Mouse (Mus musculus) embryonic facial prominence, embryonic 12.5 days (tissue): ENCODE measurements at regions not wholly inside any gene's neighbourhood (a gene's known extent, or its start where the extent isn't known, plus 50 kb on each side); places are given as distances from the start of the nearest gene placed in this dataset.

Source experiments
- ATAC-seq: fragments of 200-750 bp; cut with Nextera tagmentation; 2 replicates; pipeline ENCODE4 v1.8.0; 2017; ENCODE audit not compliant: insufficient number of reproducible peaks, insufficient read depth, low FRiP score, low TSS enrichment
- H3K27ac ChIP-seq: fragments of 300-500 bp; sonication (generic); 2 replicates; pipeline ENCODE4 v1.5.1; 2016; ENCODE audit warnings: mild to moderate bottlenecking
- H3K27me3 ChIP-seq: fragments of 300-500 bp; sonication (generic); 2 replicates; pipeline ENCODE4 v1.6.1; 2016; ENCODE audit warnings: mild to moderate bottlenecking, moderate library complexity
- H3K36me3 ChIP-seq: fragments of 300-500 bp; sonication (generic); 2 replicates; pipeline ENCODE4 v1.6.1; 2016; ENCODE audit warnings: mild to moderate bottlenecking
- H3K4me1 ChIP-seq: fragments of 300-500 bp; sonication (generic); 2 replicates; pipeline ENCODE4 v1.6.1; 2016
- H3K4me2 ChIP-seq: fragments of 300-500 bp; sonication (generic); replicated peaks from 2 replicates; pipeline ENCODE4 v1.6.1; 2016; ENCODE audit warnings: mild to moderate bottlenecking, moderate library complexity
- H3K4me3 ChIP-seq: fragments of 300-500 bp; sonication (generic); 2 replicates; pipeline ENCODE4 v1.5.1; 2016; ENCODE audit warnings: mild to moderate bottlenecking
- H3K9ac ChIP-seq: fragments of 300-500 bp; sonication (generic); 2 replicates; pipeline ENCODE4 v1.6.1; 2016; ENCODE audit warnings: mild to moderate bottlenecking, moderate library complexity
- H3K9me3 ChIP-seq: fragments of 300-500 bp; sonication (generic); 2 replicates; pipeline ENCODE4 v1.6.1; 2016; ENCODE audit warnings: mild to moderate bottlenecking, moderate library complexity
- WGBS: fragments of 180-500 bp; shearing (Covaris S2); methylation state at CpG from one replicate; pipeline ENCODE4 v1.1.7; 2016; 5-methylcytosine and 5-hydroxymethylcytosine counted together

GRCm38 (mm10) chr2:171718855-171719254 is 324.4 kb downstream of the Cbln4 start:
- no peaks in the 10 kb centered on the region for H3K4me1 ChIP-seq
- no peak overlapping the region for H3K4me3 ChIP-seq
- no peaks in the 10 kb centered on the region for H3K36me3 ChIP-seq
- H3K27me3 ChIP-seq: no peaks in the 10 kb centered on the region
- no peak overlapping the region for H3K4me2 ChIP-seq
- 81% methylated on average over 5 of the region's 5 CpGs for WGBS
- H3K9ac ChIP-seq: no peak overlapping the region
- ATAC-seq: no peak
- H3K27ac ChIP-seq: no peak overlapping the region
- H3K9me3 ChIP-seq: no peaks in the 10 kb centered on the region

- no peak overlapping the region for H3K27ac ChIP-seq
- no peaks in the 10 kb centered on the region for H3K36me3 ChIP-seq
- no peaks in the 10 kb centered on the region for H3K27me3 ChIP-seq
- 63% methylated on average over 11 of the region's 11 CpGs for WGBS
- 0 out of 2 replicates have a peak, but pooled peaks cover 4% of the 10 kb centered on the region for H3K4me1 ChIP-seq
- no peak for ATAC-seq
- no peak overlapping the region for H3K4me2 ChIP-seq
- H3K9ac ChIP-seq: no peak overlapping the region
- no peak overlapping the region for H3K4me3 ChIP-seq
- H3K9me3 ChIP-seq: no peaks in the 10 kb centered on the region
Observed at GRCm38 (mm10) chr2:171712816-171713570, 330.3 kb downstream of the Cbln4 start.

GRCm38 (mm10) chr2:171693526-171693925 is 349.7 kb downstream of the Cbln4 start:
- Histone ChIP-seq H3K27me3 (no peaks in the 10 kb centered on the region), H3K9ac (no peak overlapping the region), H3K4me1 (no peaks in the 10 kb centered on the region; the same call in 1 of the 2 replicates), H3K27ac (no peak overlapping the region), H3K9me3 (no peaks in the 10 kb centered on the region), H3K4me3 (no peak overlapping the region), H3K4me2 (no peak overlapping the region), H3K36me3 (no peaks in the 10 kb centered on the region)
- 78% methylated on average over 5 of the region's 5 CpGs for WGBS
- no peak for ATAC-seq

- no peak overlapping the region for H3K27ac ChIP-seq
- H3K4me3 ChIP-seq: no peak overlapping the region
- H3K4me1 ChIP-seq: no peaks in the 10 kb centered on the region; the same call in 1 of the 2 replicates
- 24% methylated on average over 4 of the region's 4 CpGs for WGBS
- H3K9me3 ChIP-seq: no peaks in the 10 kb centered on the region
- H3K36me3 ChIP-seq: no peaks in the 10 kb centered on the region
- no peaks in the 10 kb centered on the region for H3K27me3 ChIP-seq
- no peak overlapping the region for H3K9ac ChIP-seq
- no peak overlapping the region for H3K4me2 ChIP-seq
- ATAC-seq: no peak
Observed at GRCm38 (mm10) chr2:171690781-171691180, 352.5 kb downstream of the Cbln4 start.

DNA sequence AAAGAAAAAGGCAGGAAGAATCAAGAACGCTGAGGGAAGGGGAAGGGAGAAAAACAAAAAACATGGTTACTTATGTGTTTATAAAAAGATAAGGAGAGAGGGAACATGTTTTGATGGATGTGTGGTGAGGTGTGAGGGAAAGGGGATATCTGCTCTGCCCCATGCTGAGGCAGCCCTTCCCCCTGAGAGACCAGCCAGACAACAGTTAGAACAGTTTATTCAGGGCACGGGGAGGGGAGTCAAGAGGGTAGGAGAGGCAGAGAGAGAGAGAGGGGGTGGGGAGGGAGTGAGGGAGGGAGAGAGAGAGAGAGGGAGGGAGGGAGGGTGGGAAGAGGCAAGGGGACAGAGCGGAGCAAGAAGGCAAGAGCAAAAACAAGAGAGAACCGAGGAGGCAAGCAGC is 354.2 kb downstream of the Cbln4 start:
- Histone ChIP-seq H3K27me3 (no peaks in the 10 kb centered on the region), H3K36me3 (no peaks in the 10 kb centered on the region), H3K4me1 (no peaks in the 10 kb centered on the region; the same call in 1 of the 2 replicates), H3K9ac (no peak overlapping the region), H3K4me3 (no peak overlapping the region), H3K9me3 (no peaks in the 10 kb centered on the region), H3K27ac (no peak overlapping the region), H3K4me2 (no peak overlapping the region)
- ATAC-seq: no peak
- 38% methylated on average over 4 of the region's 4 CpGs for WGBS

DNA sequence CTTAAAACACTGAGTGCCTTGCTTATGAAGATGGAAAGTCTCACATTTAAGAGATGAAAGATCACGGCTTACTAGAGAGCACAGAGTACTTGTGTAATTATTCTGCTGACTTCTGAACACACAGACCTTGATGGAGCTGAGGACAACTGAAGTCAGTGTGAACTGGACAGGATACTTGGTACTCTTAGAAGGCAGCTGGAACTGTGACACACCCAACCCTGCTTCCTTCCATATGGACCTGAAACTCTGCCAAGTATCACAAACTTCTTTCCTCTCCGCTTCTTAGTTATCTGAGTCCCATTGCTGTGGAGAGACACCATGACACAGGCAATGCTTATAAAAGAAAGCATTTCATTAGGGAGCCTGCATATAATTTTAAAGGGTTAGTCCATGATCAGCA is 365.3 kb downstream of the Cbln4 start:
- ATAC-seq: no peak
- WGBS: 74% methylated on average over 2 of the region's 2 CpGs
- 0 out of 2 replicates have a peak, but pooled peaks cover 4% of the 10 kb centered on the region for H3K9me3 ChIP-seq

GRCm38 (mm10) chr2:171677128-171677527 is 366.1 kb downstream of the Cbln4 start:
- Histone ChIP-seq H3K4me1 (no peaks in the 10 kb centered on the region), H3K36me3 (no peaks in the 10 kb centered on the region), H3K27ac (no peak overlapping the region), H3K4me2 (no peak overlapping the region), H3K9ac (no peak overlapping the region), H3K9me3 (0 out of 2 replicates have a peak, but pooled peaks cover 4% of the 10 kb centered on the region), H3K27me3 (no peaks in the 10 kb centered on the region), H3K4me3 (no peak overlapping the region)
- 86% methylated on average over 7 of the region's 7 CpGs for WGBS
- ATAC-seq: no peak

More for the DNA sequence above, 365.3 kb downstream of the Cbln4 start:
- Histone ChIP-seq H3K4me1 (no peaks in the 10 kb centered on the region), H3K27me3 (no peaks in the 10 kb centered on the region), H3K4me3 (no peak overlapping the region), H3K4me2 (no peak overlapping the region), H3K27ac (no peak overlapping the region), H3K36me3 (no peaks in the 10 kb centered on the region), H3K9ac (no peak overlapping the region)

DNA sequence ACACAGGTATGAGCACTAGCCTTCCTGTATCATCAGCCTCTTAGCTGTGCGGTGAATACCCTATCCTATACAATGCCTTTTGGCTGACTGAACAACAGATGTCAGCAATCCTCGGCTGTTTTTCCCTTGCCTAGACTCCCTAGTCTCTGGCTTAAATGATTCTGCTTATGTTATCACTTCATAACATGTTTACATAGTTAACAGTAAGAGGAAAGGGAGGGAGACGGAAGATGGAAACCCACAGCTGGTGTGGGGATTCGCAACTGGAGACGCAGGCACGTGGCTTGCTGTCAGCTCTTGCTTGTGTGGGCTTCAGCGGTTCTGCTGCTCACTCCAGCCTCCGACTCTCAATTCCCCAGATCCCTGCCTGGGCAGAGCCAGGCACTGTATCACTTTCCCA is 367.2 kb downstream of the Cbln4 start:
- H3K27ac ChIP-seq: no peak overlapping the region
- no peaks in the 10 kb centered on the region for H3K27me3 ChIP-seq
- 0 out of 2 replicates have a peak, but pooled peaks cover 4% of the 10 kb centered on the region for H3K9me3 ChIP-seq
- ATAC-seq: peak; percentile 69; the same call in 1 of the 2 replicates
- no peaks in the 10 kb centered on the region for H3K36me3 ChIP-seq
- H3K4me2 ChIP-seq: no peak overlapping the region
- no peak overlapping the region for H3K4me3 ChIP-seq
- H3K9ac ChIP-seq: no peak overlapping the region
- no peaks in the 10 kb centered on the region for H3K4me1 ChIP-seq
- WGBS: 47% methylated on average over 8 of the region's 8 CpGs

GRCm38 (mm10) chr2:171675411-171675810 is 367.9 kb downstream of the Cbln4 start:
- no peaks in the 10 kb centered on the region for H3K27me3 ChIP-seq
- ATAC-seq: no peak
- H3K27ac ChIP-seq: no peak overlapping the region
- 0 out of 2 replicates have a peak, but pooled peaks cover 4% of the 10 kb centered on the region for H3K9me3 ChIP-seq
- H3K4me1 ChIP-seq: no peaks in the 10 kb centered on the region
- 62% methylated on average over 2 of the region's 2 CpGs for WGBS
- no peaks in the 10 kb centered on the region for H3K36me3 ChIP-seq
- H3K4me2 ChIP-seq: no peak overlapping the region
- no peak overlapping the region for H3K4me3 ChIP-seq
- H3K9ac ChIP-seq: no peak overlapping the region

DNA sequence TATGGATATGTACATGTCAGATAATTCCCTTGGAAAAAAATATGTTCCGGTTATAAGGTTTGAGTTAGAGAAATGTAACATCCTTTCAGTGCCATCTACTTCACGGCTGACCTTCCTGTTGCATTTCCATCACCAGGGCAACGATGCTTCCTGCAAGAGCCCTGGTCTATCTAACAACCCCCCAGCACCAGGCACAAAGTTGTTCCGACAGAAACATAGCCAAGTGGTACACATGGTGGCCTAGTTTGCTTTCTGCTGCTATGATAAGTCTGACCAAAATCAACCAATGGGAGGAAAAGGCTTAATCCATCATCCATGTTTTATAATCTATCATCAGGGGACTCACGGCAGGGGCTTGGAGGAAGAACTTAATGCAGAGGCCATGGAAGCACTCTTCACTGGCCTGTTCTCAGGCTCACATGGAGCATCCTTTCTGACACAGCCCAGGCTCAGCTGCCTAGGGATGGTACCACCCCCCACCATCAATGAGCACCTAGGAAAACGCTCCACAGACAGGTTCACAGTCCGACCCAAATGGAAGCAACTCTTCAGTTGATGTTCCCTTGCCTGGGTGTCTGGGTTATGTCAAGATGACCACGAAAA is 372.2 kb downstream of the Cbln4 start:
- Histone ChIP-seq H3K4me2 (no peak overlapping the region), H3K4me3 (no peak overlapping the region), H3K27me3 (no peaks in the 10 kb centered on the region), H3K4me1 (no peaks in the 10 kb centered on the region), H3K9me3 (0 out of 2 replicates have a peak, but pooled peaks cover 4% of the 10 kb centered on the region), H3K9ac (no peak overlapping the region), H3K27ac (no peak overlapping the region), H3K36me3 (no peaks in the 10 kb centered on the region)
- WGBS: 84% methylated on average over 8 of the region's 8 CpGs
- ATAC-seq: no peak

GRCm38 (mm10) chr2:171668791-171669645 is 374.2 kb downstream of the Cbln4 start:
- Histone ChIP-seq H3K27me3 (no peaks in the 10 kb centered on the region), H3K4me3 (no peak overlapping the region), H3K4me2 (no peak overlapping the region), H3K9me3 (0 out of 2 replicates have a peak, but pooled peaks cover 4% of the 10 kb centered on the region), H3K4me1 (no peaks in the 10 kb centered on the region), H3K36me3 (no peaks in the 10 kb centered on the region), H3K27ac (no peak overlapping the region), H3K9ac (no peak overlapping the region)
- WGBS: 62% methylated on average over 4 of the region's 4 CpGs
- no peak for ATAC-seq
